Mouse (Mus musculus) brain, embryonic 14.5 days (tissue): ENCODE measurements at regions not wholly inside any gene's neighbourhood (a gene's known extent, or its start where the extent isn't known, plus 50 kb on each side); places are given as distances from the start of the nearest gene placed in this dataset.
"Not testable (repeated sequence)": the region's sequence is repeated elsewhere in the genome, so short reads cannot be mapped to it uniquely, and the experiment has no call there.

Source experiments
- DNase-seq: peaks from one replicate; pipeline ENCODE4 v3.0.0-alpha.2; 2011; ENCODE audit warnings: low read depth
- CTCF ChIP-seq: fragments of 200-500 bp; IDR thresholded peaks from 2 replicates; pipeline ENCODE4 v1.5.1; 2012; ENCODE audit warnings: inconsistent platforms, mild to moderate bottlenecking, moderate library complexity, borderline replicate concordance; ENCODE audit not compliant: insufficient read depth, insufficient read length; ENCODE audit errors: extremely low read depth
- POLR2A ChIP-seq: fragments of 200-500 bp; IDR thresholded peaks from 2 replicates; pipeline ENCODE4 v1.6.1; 2012; ENCODE audit warnings: mild to moderate bottlenecking, inconsistent platforms, borderline replicate concordance; ENCODE audit not compliant: poor library complexity, insufficient read depth, insufficient read length, severe bottlenecking; ENCODE audit errors: extremely low read depth

GRCm38 (mm10) chr3:157371509-157371908 is 162.5 kb upstream of the Zranb2 start:
- TF ChIP-seq POLR2A (no peak), CTCF (no peak)
- no peak for DNase-seq

DNA sequence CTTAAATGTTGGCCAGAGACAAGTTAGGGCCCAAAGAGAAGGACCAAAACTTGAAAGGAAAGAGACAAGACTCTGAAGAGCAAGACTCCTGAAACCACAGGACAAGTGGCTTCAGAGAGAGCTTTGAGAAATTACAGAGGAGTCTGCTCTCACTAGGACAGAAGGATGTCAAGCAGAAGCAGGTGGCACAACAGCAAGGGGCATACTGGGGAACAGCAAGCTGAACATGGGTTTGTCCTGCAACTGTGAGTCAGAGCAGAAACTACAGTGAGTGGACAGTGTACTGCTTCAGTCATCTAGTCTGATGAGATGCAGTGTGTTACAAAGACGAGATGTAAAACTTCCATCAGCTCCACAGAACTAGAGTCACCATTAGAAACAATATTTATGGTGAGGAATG is 160.6 kb upstream of the Zranb2 start:
- DNase-seq, result no peak
- TF ChIP-seq CTCF (no peak), POLR2A (no peak)

DNA sequence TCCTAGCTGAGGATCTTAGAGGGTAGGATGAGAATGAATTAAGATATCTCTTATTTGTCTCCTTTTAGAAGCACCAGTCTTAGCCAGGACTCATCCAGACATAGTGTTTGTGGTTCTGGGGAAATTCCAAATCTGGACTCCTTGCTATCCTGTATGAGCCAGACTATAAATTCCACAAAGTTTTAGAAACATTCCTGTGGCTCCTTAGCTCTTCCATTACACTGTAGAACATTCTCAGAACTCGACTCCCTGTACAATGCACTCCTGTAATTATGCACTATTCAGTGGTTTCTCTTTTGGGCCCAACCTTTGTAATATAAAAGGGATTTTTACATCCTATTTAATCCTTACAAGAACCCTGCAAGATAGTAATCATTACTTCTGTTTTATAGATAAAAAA is 159.8 kb upstream of the Zranb2 start:
- TF ChIP-seq POLR2A (no peak), CTCF (no peak)
- no peak for DNase-seq

DNA sequence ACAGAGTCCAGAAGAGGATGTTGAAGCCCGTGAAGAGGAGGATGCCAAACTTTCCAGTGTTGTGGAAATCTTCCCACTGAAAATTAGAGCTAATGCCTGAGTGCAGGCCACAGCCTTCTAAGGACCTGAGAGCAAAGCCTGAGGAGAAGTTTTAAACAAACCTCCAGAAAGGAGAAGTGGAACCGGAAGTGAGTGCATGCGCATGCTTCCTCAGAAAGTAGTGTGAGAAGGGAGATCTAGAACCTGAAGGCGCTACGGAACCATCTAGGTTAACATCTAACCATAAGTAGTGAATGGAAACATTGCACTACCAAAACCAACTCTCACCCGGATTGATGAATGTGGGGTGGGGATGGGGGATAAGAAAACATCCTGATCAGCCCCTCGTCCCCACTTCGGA is 156.4 kb upstream of the Zranb2 start:
- no peak for TF ChIP-seq POLR2A
- TF ChIP-seq CTCF, result no peak
- no peak for DNase-seq

GRCm38 (mm10) chr3:157378127-157378526 is 155.8 kb upstream of the Zranb2 start:
- no peak for TF ChIP-seq POLR2A
- no peak for TF ChIP-seq CTCF

GRCm38 (mm10) chr3:157391835-157392234 is 142.1 kb upstream of the Zranb2 start:
- DNase-seq, result no peak
- TF ChIP-seq POLR2A (no peak), CTCF (no peak)

More at GRCm38 (mm10) chr3:157378127-157378526, 155.8 kb upstream of the Zranb2 start:
- peak; percentile 17 for DNase-seq

GRCm38 (mm10) chr3:157393903-157394302 is 140.1 kb upstream of the Zranb2 start:
- TF ChIP-seq CTCF, result no peak
- no peak for TF ChIP-seq POLR2A
- DNase-seq, result no peak

DNA sequence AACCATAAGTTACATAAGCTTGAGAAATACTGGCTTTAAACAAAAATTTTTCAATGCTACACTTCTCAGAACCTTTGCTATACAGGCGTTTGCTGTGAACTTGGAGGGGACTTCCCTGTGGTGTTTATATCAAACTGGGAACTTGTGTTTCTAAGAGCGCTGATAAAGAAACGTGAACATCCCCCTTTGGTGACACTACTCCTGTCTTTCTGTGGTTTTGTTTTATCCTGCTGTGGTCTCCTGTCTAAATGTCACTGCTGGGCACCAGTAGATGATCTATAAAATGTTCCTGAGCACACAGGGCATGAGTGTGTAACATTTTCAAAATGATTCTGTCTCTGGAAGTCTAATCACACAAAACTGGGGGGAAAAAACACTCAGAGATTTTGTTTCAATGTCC is 134.1 kb upstream of the Zranb2 start:
- TF ChIP-seq POLR2A (no peak), CTCF (no peak)
- DNase-seq, result no peak

DNA sequence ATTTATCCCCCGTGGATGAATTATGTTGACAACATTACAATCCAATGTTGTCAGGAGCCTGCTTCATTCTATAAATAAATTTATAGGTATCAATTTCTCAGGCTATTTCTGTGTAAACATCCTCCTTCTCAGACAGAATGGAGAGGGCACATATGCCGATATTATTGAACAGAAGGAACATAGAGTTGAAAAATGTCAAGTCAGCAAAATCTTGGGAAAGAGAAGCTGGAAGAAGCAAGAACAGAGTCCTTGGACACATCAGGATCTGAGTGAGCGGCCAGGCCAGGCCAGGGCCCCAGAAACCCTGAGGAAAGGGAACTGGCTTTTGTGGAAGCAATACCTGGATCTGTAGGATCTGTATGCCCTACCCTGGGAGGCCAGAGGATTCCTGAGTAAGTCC is 129.9 kb upstream of the Zranb2 start:
- TF ChIP-seq POLR2A, result no peak
- no peak for TF ChIP-seq CTCF
- DNase-seq, result no peak

- DNase-seq, result not testable (repeated sequence)
Measured at GRCm38 (mm10) chr3:157423447-157423846, 110.5 kb upstream of the Zranb2 start.

- no peak for DNase-seq
- no peak for TF ChIP-seq POLR2A
- TF ChIP-seq CTCF, result no peak
Measured at GRCm38 (mm10) chr3:157426720-157427119, 107.2 kb upstream of the Zranb2 start.

GRCm38 (mm10) chr3:157449794-157450193 is 84.2 kb upstream of the Zranb2 start:
- TF ChIP-seq POLR2A, result no peak
- TF ChIP-seq CTCF, result peak; percentile 73; the same call in 1 of the 2 replicates
- DNase-seq, result peak; percentile 85

GRCm38 (mm10) chr3:157471600-157471999 is 62.4 kb upstream of the Zranb2 start:
- TF ChIP-seq POLR2A (no peak), CTCF (no peak)
- no peak for DNase-seq
